Mouse (Mus musculus) testis, postnatal 14 days (tissue): ENCODE measurements around the gene Htra3.
A peak's percentile ranks its signal among the peaks of the same experiment; 100 is the strongest.

ENCODE experiments used
- DNase-seq: peaks from one replicate; pipeline ENCODE4 v3.0.0; 2021; ENCODE audit warnings: low spot score

Gene Htra3

DNA sequence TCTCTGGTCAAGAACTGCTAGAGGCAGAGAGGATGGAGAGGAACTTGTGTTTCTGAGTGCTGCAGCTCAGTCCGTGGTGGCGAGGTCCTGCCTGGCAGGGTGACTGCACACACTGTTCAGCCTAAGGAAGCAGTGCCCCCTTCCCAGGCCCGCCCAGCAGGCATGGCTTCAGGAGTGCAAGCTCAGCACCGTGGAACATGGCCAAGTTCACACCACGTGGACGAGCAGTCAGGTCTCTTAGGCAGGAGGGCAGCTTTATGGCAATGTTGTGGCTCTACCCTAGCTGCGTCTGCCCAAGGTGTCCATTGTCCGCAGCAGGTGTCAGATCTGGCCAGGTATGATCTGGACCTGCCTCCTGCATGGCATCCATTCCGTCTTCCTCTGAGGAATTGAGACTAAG, 68.4 kb downstream of the Htra3 start:
- no peak for DNase-seq

GRCm38 (mm10) chr5:35610381-35610780, 69.2 kb downstream of the Htra3 start:
- DNase-seq, result no peak

- DNase-seq, result no peak
These were observed 69.6 kb downstream of the Htra3 start for GRCm38 (mm10) chr5:35609971-35610370.

DNA sequence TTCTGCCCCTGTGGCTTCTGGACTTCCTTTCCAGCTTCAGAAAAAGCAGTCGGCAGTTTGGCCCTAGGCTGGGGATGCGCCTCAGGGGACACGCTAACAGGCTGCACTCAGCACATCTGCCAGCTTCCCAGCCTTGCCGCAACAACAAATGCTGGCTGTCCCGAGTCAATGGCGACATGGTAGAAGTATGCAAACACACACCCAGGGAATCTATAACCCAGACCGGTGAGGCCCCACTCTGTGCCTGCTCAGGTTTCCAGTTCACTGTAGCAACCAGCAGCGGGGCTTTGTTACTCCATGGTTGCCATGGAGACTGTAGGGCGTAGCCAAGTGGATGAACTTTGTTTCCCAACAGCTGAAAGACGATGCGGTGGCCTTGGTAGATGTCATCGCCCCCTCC, 70.2 kb downstream of the Htra3 start:
- DNase-seq, result peak; percentile 42

- no peak for DNase-seq
These were observed 71.0 kb downstream of the Htra3 start for GRCm38 (mm10) chr5:35608559-35608958.

DNA sequence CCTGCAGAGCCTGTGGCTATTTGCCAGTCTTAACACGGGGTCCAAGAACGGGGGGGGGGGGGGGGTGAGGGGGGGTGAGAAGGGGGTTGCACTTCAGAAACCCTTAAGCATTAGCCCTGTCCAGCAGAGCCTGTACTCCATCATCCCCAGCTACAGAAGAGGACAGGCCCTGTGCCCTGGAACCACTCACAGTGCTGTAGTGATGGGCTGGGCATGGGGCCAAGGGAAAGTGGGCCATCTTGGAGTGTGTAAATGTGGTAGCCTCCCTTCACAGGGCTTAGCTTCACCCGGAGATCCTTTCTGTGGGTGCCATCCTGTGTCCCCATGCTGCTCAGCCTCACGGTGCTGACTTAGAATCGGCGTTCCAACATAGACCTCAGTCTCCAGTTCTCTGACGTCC, 71.8 kb downstream of the Htra3 start:
- DNase-seq, result no peak

- no peak for DNase-seq
These were observed 72.8 kb downstream of the Htra3 start for GRCm38 (mm10) chr5:35606800-35607199.

GRCm38 (mm10) chr5:35605355-35605754, 74.2 kb downstream of the Htra3 start:
- no peak for DNase-seq
